Mouse (Mus musculus): Measurements from ENCODE around the gene Agap1. TPM values are rescaled to one million over a fixed set of nuclear protein-coding genes. Genes with fewer than 3 reads are reported as not detected.

The Agap1 gene
- polyA plus RNA-seq, 1 experiment from 2014 or later = 10.3 TPM

DNA sequence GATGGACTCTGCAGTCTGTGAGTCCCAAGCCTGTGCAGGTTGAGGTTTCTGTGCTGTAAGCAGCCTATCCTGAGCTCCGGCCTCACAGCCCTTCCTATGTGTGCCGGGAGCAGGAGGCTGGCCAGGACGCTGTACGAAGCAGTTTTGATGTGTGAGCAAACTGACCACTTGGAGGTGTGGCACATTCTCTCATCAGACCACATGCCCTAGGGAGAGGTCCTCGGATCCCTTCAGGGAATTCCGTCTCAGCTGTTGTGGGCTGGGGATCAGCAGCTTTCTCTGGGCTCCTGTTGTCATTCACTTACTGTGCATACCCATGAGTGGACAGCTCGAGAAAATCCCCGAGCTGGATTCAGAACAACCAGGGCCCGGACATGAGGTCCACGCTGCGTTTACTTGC, 66.8 kb downstream of the Agap1 start:
- Histone ChIP-seq H3K4me3 (no peak overlapping the region), H3K9me3 (no peaks in the 10 kb centered on the region), H3K36me3 (no peaks in the 10 kb centered on the region), H3K4me1 (peaks cover 59% of the 10 kb centered on the region), H3K27ac (no peak overlapping the region), H3K27me3 (ENCODE audit: insufficient read depth, poor library complexity, severe bottlenecking) (no peaks in the 10 kb centered on the region)
- 74% methylated on average over 11 of the region's 11 CpGs for whole genome bisulfite sequencing
- no peak for DNase-seq (ENCODE audit: low spot score)

DNA sequence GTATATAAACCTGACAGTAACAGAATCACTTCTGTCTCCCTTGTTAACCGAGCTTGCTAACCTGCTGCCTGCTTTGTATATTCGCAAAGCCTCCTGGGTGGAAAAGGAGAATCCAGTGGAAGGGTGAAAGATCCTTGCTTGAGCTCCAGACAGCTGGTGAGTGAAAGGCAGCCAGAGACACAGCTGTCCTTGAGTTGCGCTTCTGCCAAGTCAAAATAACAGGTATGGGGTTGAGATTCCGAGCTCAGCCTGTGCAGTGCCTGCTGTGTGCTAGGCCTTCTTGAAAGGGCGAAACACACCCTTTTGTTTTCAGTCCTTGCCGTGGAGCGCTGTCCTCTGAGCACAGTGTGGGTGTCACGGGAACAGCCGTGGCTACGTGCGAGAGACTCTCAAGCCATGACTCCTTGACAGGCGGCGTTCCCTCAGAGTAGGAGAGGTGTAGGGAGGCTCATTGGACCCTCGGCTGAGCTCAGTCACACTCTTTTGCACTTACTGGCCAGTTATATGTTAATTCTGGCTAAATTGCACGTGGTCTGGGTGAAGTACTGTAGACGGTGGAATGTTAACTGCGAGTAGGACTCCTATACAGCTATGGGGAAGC, 67.4 kb downstream of the Agap1 start:
- no peak overlapping the region for H3K27ac ChIP-seq
- no peak for DNase-seq (ENCODE audit: low spot score)
- no peaks in the 10 kb centered on the region for H3K27me3 ChIP-seq (ENCODE audit: insufficient read depth, poor library complexity, severe bottlenecking)
- H3K4me3 ChIP-seq = no peak overlapping the region
- 66% methylated on average over 17 of the region's 17 CpGs for WGBS
- H3K36me3 ChIP-seq = no peaks in the 10 kb centered on the region
- H3K9me3 ChIP-seq = no peaks in the 10 kb centered on the region
- peaks cover 57% of the 10 kb centered on the region for H3K4me1 ChIP-seq

DNA sequence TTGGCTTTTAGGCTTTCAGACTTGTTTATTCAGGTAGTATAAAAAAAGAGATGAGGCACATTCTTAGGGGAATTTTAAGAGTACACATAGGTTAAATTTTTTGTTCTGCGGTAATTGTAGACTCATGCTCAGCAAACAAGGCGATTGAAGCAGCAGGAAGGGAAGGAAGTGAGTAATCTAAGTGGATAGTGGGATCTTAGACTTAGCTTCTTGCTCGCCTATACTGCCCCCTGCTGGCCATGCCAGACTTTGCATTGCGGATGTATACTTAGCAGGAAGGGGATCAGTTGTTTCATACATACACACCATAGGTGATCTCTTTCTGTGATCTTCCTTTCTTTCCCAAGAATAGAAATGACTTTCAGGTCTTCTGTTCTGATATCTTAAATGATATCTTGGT, 69.8 kb downstream of the Agap1 start:
- Histone ChIP-seq H3K27me3 (ENCODE audit: insufficient read depth, poor library complexity, severe bottlenecking) (no peaks in the 10 kb centered on the region), H3K36me3 (no peaks in the 10 kb centered on the region), H3K4me1 (peaks cover 51% of the 10 kb centered on the region), H3K9me3 (no peaks in the 10 kb centered on the region), H3K27ac (no peak overlapping the region), H3K4me3 (no peak overlapping the region)
- 9% methylated on average over 4 of the region's 4 CpGs for WGBS
- DNase-seq (ENCODE audit: low spot score) = peak; percentile 90

DNA sequence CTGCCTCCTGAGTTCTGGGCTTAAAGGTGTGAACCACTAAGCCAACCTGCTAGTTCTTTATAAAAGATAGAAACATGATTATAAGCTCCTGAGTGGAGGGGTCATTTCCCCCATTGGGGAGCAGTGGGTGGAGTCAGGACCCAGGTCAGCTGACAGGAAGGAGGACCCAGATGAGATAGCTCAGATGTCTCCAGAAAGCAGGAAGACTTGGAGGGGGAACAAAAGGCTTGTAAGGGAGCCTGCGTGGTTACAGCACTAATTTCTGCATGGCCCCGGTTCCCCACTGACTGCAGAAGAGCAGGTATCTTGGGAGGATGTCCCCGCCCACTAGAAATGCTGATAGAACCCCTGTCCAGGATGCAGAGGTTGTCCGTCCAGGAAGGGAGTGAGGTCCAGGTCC, 70.4 kb downstream of the Agap1 start:
- Histone ChIP-seq H3K27me3 (ENCODE audit: insufficient read depth, poor library complexity, severe bottlenecking) (no peaks in the 10 kb centered on the region), H3K27ac (no peak overlapping the region), H3K9me3 (no peaks in the 10 kb centered on the region), H3K36me3 (no peaks in the 10 kb centered on the region), H3K4me3 (no peak overlapping the region), H3K4me1 (peaks cover 48% of the 10 kb centered on the region)
- 56% methylated on average over 4 of the region's 4 CpGs for WGBS
- no peak for DNase-seq (ENCODE audit: low spot score)

DNA sequence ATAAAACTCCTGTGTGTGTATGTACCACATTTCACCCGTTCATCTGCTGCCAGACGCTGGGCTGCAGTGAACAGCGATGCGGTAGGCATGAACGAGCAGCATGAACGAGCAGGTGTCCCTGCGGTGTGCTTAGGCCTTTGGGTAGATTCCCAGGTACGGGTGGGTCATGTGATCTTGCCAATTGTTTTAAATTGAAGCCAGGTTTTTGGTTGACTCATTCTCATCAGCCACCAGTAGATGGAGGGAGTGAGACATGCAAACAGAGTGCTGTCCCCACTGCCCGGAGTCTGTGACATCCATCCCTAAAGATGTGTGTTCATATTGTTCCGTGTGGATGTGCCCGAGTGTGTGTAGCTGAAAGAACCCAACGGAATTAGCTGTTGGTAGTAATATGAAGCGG, 71.2 kb downstream of the Agap1 start:
- peaks cover 40% of the 10 kb centered on the region for H3K4me1 ChIP-seq
- H3K9me3 ChIP-seq = no peaks in the 10 kb centered on the region
- 54% methylated on average over 13 of the region's 13 CpGs for WGBS
- no peaks in the 10 kb centered on the region for H3K36me3 ChIP-seq
- no peak overlapping the region for H3K4me3 ChIP-seq
- H3K27me3 ChIP-seq (ENCODE audit: insufficient read depth, poor library complexity, severe bottlenecking) = no peaks in the 10 kb centered on the region
- no peak overlapping the region for H3K27ac ChIP-seq
- DNase-seq (ENCODE audit: low spot score) = no peak

DNA sequence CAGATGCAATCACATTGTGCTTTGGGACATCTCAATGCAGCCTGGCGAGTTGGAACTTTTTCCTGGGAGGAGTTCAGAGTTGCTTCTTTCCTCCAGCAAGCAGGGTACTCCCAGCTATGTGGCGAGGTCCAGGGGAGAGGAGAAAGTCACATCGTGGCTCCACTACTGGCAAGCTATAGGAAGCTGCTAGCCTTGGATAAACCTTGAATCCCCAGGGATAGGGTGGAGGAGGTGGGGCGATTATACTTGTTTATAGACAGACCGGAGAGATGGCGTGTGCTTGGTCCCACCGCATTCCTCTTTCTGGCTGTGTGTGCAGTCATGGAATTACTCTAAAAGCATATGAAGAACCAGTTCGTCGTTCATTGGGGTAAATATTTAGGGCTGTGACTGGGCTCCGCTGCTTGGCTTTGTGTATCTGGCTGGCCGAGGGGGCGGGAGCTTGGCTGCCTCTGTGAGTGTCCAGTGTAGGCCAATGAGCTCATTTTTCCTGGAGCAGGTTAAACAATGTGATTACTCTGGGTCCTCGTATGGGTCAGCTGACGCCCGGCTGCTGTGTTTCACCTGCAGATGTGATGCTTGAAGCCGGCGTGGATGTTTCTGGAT, 74.2 kb downstream of the Agap1 start:
- Histone ChIP-seq H3K36me3 (0 out of 2 replicates have a peak, but pooled peaks cover 2% of the 10 kb centered on the region), H3K27ac (no peak overlapping the region), H3K4me1 (peaks cover 22% of the 10 kb centered on the region), H3K27me3 (ENCODE audit: insufficient read depth, poor library complexity, severe bottlenecking) (no peaks in the 10 kb centered on the region), H3K4me3 (no peak overlapping the region), H3K9me3 (no peaks in the 10 kb centered on the region)
- DNase-seq (ENCODE audit: low spot score) = no peak
- WGBS = 77% methylated on average over 17 of the region's 17 CpGs

DNA sequence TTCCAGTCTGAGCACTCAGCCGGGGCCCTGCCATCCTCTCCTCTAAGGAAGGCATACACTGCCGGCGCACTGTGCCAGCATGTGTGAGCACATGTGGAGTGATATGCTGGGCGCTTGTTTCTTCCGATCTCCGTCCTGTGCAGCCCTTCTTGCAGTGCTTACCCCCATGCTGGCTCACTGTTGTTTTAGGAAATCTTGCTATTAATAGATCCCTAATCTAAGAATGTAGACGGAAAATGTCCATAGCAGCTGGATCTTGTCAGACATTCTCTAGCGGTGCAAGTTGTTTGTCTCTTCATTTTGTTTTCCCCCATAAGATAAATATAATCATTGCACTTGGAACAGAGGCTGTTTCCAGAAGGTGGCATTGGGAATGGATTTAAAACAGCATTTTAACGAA, 79.1 kb downstream of the Agap1 start:
- WGBS = 34% methylated on average over 9 of the region's 9 CpGs
- H3K4me3 ChIP-seq = no peak overlapping the region
- peak overlapping the region; percentile 60; the same call in 1 of the 2 replicates for H3K27ac ChIP-seq
- no peaks in the 10 kb centered on the region for H3K27me3 ChIP-seq (ENCODE audit: insufficient read depth, poor library complexity, severe bottlenecking)
- no peak for DNase-seq (ENCODE audit: low spot score)
- no peaks in the 10 kb centered on the region for H3K9me3 ChIP-seq
- 0 out of 2 replicates have a peak, but pooled peaks cover 2% of the 10 kb centered on the region for H3K36me3 ChIP-seq
- H3K4me1 ChIP-seq = peaks cover 58% of the 10 kb centered on the region

DNA sequence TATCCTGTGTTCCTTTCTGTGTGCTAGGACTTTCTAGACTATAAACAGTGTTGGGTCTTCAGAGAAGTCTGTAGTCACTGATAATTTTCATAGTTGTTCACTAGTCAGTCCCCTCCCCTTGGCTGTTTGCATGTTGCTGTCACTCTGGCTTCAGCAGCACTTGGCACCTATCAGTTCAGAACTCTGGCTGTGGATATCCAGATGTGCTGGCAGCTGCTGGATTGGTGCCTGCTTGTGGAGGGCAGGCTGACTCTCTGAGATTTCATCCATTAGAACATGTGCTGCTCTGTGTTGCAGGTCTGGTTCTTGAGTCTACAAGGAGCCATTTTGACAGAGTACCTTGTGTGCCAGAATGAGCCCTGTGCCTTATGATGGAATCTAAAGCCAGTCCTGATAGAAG, 80.6 kb downstream of the Agap1 start:
- no peaks in the 10 kb centered on the region for H3K9me3 ChIP-seq
- H3K4me3 ChIP-seq = no peak overlapping the region
- H3K4me1 ChIP-seq = peaks cover 64% of the 10 kb centered on the region
- H3K27me3 ChIP-seq (ENCODE audit: insufficient read depth, poor library complexity, severe bottlenecking) = no peaks in the 10 kb centered on the region
- H3K27ac ChIP-seq = peak overlapping the region; percentile 33; the same call in 1 of the 2 replicates
- DNase-seq (ENCODE audit: low spot score) = no peak
- 0 out of 2 replicates have a peak, but pooled peaks cover 2% of the 10 kb centered on the region for H3K36me3 ChIP-seq

DNA sequence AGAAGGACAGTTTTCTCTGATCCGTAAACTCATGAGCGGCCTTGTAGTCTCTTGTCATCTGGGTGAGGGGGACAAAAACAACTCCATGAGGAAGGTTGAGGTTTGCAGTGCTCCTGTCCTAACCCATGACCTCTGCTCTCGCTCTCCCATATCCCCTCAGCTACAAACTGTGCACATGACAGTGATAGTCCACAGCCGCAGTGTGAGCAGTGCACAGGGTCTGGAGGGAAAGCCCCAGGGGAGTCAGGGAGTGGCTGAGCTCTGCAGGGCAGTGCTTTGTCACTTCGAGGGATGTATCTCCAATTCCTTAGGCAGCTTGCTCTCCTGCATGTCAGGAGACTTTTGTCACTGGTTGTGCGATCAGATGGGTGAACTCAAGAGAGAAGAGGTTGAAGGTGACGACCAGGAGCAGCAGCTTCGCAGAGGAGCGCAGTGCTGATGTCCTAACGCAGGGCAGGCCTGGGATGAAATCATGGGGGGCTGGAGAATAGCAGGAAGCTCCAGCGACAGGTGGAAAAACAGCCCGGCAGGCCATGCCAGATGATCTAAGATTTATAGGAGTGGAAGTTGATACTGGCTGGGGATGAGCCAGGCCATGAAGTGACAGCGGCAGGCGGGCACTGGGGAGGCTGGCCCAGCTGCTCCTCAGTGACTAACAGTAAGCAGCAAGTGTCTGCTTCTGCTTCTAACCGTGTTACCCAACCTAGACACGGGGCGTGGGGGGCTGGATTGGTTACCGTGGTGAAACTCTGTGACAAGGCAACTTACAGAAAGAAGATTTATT, 83.7 kb downstream of the Agap1 start:
- peaks cover 63% of the 10 kb centered on the region for H3K4me1 ChIP-seq
- no peak for DNase-seq (ENCODE audit: low spot score)
- WGBS = 58% methylated on average over 18 of the region's 18 CpGs

DNA sequence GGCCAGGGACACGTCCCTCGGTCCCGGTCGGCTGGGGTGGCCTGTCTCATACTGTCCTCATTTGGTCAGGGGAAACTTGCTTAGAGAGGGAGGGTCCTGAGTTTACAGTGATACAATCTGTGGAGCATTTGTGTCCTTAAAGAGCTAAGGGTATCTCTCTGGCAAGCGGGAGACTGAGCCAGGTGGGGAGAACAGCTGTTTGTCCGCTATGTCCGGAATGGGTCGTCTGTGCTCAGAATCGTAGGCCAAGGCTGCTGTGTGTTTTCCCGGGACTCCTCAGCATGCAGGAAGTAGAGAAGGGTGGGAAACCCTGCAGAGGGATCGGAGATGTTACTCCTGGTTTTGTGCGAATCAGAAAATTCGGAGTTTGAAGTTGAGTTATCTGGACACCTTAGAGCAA, 84.5 kb downstream of the Agap1 start:
- Histone ChIP-seq H3K4me1 (peaks cover 55% of the 10 kb centered on the region), H3K4me3 (no peak overlapping the region), H3K27ac (no peak overlapping the region), H3K27me3 (ENCODE audit: insufficient read depth, poor library complexity, severe bottlenecking) (no peaks in the 10 kb centered on the region), H3K36me3 (no peaks in the 10 kb centered on the region), H3K9me3 (no peaks in the 10 kb centered on the region)
- WGBS = 77% methylated on average over 13 of the region's 13 CpGs
- DNase-seq (ENCODE audit: low spot score) = no peak

More for the DNA sequence above, 83.7 kb downstream of the Agap1 start:
- no peak overlapping the region for H3K4me3 ChIP-seq
- H3K9me3 ChIP-seq = no peaks in the 10 kb centered on the region
- H3K27ac ChIP-seq = no peak overlapping the region
- H3K36me3 ChIP-seq = no peaks in the 10 kb centered on the region
- no peaks in the 10 kb centered on the region for H3K27me3 ChIP-seq (ENCODE audit: insufficient read depth, poor library complexity, severe bottlenecking)

DNA sequence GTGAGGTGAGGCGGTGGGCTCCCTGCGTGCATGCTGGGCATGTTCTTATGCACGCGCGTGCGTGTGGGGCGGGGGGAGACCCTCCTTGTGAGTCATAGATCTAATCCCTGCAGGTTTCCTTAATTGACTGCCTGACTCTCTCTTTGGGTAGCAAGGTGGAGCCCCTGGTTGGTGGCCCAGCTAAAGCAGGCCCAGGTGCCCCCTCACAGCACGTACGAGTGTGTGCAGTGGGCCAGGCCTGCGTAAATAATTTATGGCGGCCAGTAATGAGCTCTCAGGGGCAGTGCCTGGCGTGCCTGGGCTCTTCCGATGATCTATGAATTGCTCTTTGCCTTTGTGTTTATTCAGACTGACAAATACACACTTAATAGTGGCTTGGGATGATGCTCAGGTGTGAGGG, 86.5 kb downstream of the Agap1 start:
- peaks cover 35% of the 10 kb centered on the region for H3K4me1 ChIP-seq
- H3K36me3 ChIP-seq = no peaks in the 10 kb centered on the region
- H3K27ac ChIP-seq = no peak overlapping the region
- H3K4me3 ChIP-seq = no peak overlapping the region
- 90% methylated on average over 13 of the region's 13 CpGs for WGBS
- no peak for DNase-seq (ENCODE audit: low spot score)
- H3K9me3 ChIP-seq = no peaks in the 10 kb centered on the region
- H3K27me3 ChIP-seq (ENCODE audit: insufficient read depth, poor library complexity, severe bottlenecking) = no peaks in the 10 kb centered on the region

DNA sequence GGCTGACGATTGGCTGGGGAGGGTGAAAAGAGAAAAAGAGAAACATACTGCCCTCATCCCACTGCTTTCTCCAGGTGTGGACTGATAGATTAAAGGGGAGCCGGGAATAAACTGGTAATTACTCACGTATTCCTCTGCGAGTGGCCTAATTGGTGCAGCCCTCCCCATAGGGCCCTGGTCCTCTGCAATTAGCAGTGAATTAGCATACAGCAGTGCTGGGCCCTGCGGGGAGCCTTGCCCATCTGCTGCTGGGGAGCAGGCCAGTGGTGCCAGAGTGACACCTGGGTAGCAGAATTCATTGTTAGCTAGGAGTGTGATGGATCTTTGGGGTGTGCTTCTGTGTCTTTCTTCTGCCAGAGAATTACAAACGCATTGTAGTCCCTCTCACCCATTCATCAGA, 87.9 kb downstream of the Agap1 start:
- 60% methylated on average over 6 of the region's 6 CpGs for WGBS
- H3K27ac ChIP-seq = no peak overlapping the region
- peaks cover 38% of the 10 kb centered on the region for H3K4me1 ChIP-seq
- DNase-seq (ENCODE audit: low spot score) = no peak
- no peaks in the 10 kb centered on the region for H3K27me3 ChIP-seq (ENCODE audit: insufficient read depth, poor library complexity, severe bottlenecking)
- H3K36me3 ChIP-seq = no peaks in the 10 kb centered on the region
- H3K9me3 ChIP-seq = no peaks in the 10 kb centered on the region
- H3K4me3 ChIP-seq = no peak overlapping the region

DNA sequence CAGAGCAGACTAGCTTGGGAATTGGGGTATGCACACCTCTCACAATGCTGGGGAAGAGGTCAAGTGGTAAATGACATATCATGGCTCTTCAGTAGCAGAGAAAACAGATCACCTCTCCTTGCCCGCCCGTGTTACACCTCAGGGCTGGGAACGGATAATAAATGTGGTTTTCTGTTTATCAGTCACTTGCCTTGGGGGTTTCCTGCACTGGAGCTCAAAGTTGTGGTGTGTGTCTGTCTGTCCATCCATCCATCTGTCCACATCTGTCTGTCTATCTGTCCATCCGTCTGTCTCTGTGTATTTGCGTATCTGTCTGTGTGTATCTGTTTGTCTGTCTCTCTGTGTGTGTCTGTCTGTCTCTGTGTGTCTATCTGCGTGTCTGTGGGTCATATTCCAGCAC, 88.7 kb downstream of the Agap1 start:
- Histone ChIP-seq H3K27ac (no peak overlapping the region), H3K36me3 (no peaks in the 10 kb centered on the region), H3K4me1 (peaks cover 39% of the 10 kb centered on the region), H3K27me3 (ENCODE audit: insufficient read depth, poor library complexity, severe bottlenecking) (no peaks in the 10 kb centered on the region), H3K9me3 (no peaks in the 10 kb centered on the region), H3K4me3 (no peak overlapping the region)
- WGBS = 80% methylated on average over 6 of the region's 6 CpGs
- DNase-seq (ENCODE audit: low spot score) = no peak

All from heart, embryonic 10.5 days (tissue).